Mouse (Mus musculus) heart, postnatal 4 days (tissue): Measurements from ENCODE around the gene Fam163a. TPM values are rescaled to one million over a fixed set of nuclear protein-coding genes. Genes with fewer than 3 reads are reported as not detected.
"Not testable (repeated sequence)": the region's sequence is repeated elsewhere in the genome, so short reads cannot be mapped to it uniquely, and the experiment has no call there.

Experiments
- DNase-seq: peaks from one replicate; pipeline ENCODE4 v3.0.0; 2021
- total RNA-seq, 2 experiments: library from RNA; stranded (reverse); gene quantifications; 2 replicates each; pipeline ENCODE4 v1.2.3; 2021

Gene Fam163a
- total RNA-seq = under 1 TPM; 0.81 to 0.88 TPM

GRCm38 (mm10) chr1:156204656-156205131 lies at the start of gene Fam163a:
Gene Fam163a (minus strand): TSS chr1:156205026.
- peak; percentile 24 for DNase-seq

GRCm38 (mm10) chr1:156251096-156251495 lies 46.3 kb upstream of the Fam163a start:
- not testable (repeated sequence) for DNase-seq

- no peak for DNase-seq
These were observed 43.1 kb upstream of the Fam163a start for GRCm38 (mm10) chr1:156247893-156248292.

- peak; percentile 77 for DNase-seq
These were observed 37.0 kb upstream of the Fam163a start for GRCm38 (mm10) chr1:156241713-156242348.

- DNase-seq = peak; percentile 35
These were observed 36.2 kb upstream of the Fam163a start for GRCm38 (mm10) chr1:156241035-156241434.

GRCm38 (mm10) chr1:156231122-156231521 lies 26.3 kb upstream of the Fam163a start:
- no peak for DNase-seq

- DNase-seq = peak; percentile 67
These were observed 25.7 kb upstream of the Fam163a start for GRCm38 (mm10) chr1:156230339-156231089.

- peak; percentile 82 for DNase-seq
These were observed 24.6 kb upstream of the Fam163a start for GRCm38 (mm10) chr1:156229448-156229847.

GRCm38 (mm10) chr1:156228728-156229127 lies 23.9 kb upstream of the Fam163a start:
- DNase-seq = no peak

GRCm38 (mm10) chr1:156226903-156227302 lies 22.1 kb upstream of the Fam163a start:
- DNase-seq = no peak

GRCm38 (mm10) chr1:156222205-156223000 lies 17.6 kb upstream of the Fam163a start:
- DNase-seq = peak; percentile 72

GRCm38 (mm10) chr1:156221327-156221726 lies 16.5 kb upstream of the Fam163a start:
- no peak for DNase-seq

GRCm38 (mm10) chr1:156218573-156218972 lies 13.7 kb upstream of the Fam163a start:
- DNase-seq = peak; percentile 47

- DNase-seq = peak; percentile 27
These were observed 13.1 kb upstream of the Fam163a start for GRCm38 (mm10) chr1:156217941-156218340.

GRCm38 (mm10) chr1:156217393-156217792 lies 12.6 kb upstream of the Fam163a start:
- peak; percentile 52 for DNase-seq

GRCm38 (mm10) chr1:156216249-156216648 lies 11.4 kb upstream of the Fam163a start:
- no peak for DNase-seq

- no peak for DNase-seq
These were observed 9.8 kb upstream of the Fam163a start for GRCm38 (mm10) chr1:156214651-156215050.

GRCm38 (mm10) chr1:156212923-156213322 lies 8.1 kb upstream of the Fam163a start:
- no peak for DNase-seq

- DNase-seq = no peak
These were observed 7.0 kb upstream of the Fam163a start for GRCm38 (mm10) chr1:156211809-156212317.

GRCm38 (mm10) chr1:156205164-156205563 lies 338 bp upstream of the Fam163a start:
- DNase-seq = no peak

- no peak for DNase-seq
These were observed 718 bp downstream of the Fam163a start for GRCm38 (mm10) chr1:156203961-156204655.

GRCm38 (mm10) chr1:156202661-156203060 lies 2.2 kb downstream of the Fam163a start:
- no peak for DNase-seq
